Mouse (Mus musculus) hindbrain, embryonic 16.5 days (tissue): ENCODE results near the gene Slc7a5. TPM values are rescaled to one million over a fixed set of nuclear protein-coding genes. Genes with fewer than 3 reads are reported as not detected.

ENCODE experiments used
- polyA plus RNA-seq: library from polyadenylated mRNA; unstranded; fragments of >200 nt; fragmentation: Nextera tagmentation; extraction: Ambion mirVana; gene quantifications from 2 replicates; pipeline ENCODE4 v1.2.1, GENCODE M21; 2015

The Slc7a5 gene
- polyA plus RNA-seq, 1 experiment from 2014 or later = 44.9 TPM

Other genes with a start within 250 kb of the Slc7a5 start
- gene Jph3, start 178.1 kb downstream of the Slc7a5 start, polyA plus RNA-seq = 106 and 118 TPM in 2 replicates
- 42.1 and 44.5 TPM in 2 replicates for gene Klhdc4, start 78.1 kb downstream of the Slc7a5 start, polyA plus RNA-seq
- gene Car5a, start 37.2 kb upstream of the Slc7a5 start, polyA plus RNA-seq = 0.25 and 0.40 TPM in 2 replicates
- 49.9 and 54.9 TPM in 2 replicates for gene Banp, start 42.1 kb upstream of the Slc7a5 start, polyA plus RNA-seq